Mouse (Mus musculus): Measurements from ENCODE around the gene Myo5a. TPM values are rescaled to one million over a fixed set of nuclear protein-coding genes. Genes with fewer than 3 reads are reported as not detected.

The Myo5a gene
- polyA plus RNA-seq, 1 experiment from 2014 or later, result 15.0 TPM

DNA sequence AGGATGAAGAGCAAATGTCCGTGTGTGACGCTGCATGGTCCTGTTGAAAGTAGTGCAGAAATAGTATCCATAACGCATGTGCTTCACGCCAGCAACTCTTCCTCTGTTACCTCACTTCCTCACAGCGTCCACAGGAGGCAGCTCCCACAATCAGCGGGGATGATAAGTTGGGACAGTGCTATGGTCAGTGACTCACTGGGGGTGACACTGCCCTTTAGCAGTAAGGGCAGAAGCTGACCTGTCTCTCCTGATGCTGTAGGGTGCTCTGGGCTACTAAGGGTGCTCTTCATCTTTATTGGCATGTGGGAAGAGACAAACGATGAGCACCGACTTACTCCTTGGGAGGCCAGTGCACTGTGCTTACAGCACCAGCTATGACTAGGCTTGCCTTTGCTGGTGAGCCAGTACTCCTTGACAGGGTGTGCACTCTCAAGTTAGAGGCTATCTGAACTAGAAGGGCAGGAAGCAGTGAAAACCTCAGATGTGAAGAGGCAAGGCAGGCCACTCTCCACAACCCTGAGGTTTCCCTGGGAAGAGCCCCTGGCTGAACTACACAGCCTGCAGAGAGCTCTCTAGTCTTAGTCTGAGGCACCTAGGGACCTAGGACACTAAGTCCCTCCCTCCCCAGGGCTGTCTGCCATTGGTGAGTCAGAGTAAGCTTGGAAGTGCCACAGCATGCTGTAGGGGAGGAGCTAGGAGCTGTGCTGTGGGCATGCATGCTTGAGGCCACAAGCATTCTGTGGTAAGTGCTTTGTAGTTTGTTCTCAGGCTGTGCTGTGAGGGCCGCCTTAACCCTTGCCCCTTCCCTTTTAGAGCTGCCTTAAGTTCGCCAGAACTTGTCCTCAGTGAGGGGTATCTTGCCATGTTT lies 150.8 kb downstream of the Myo5a start:
- no peak; the same call in 1 of the 2 replicates for ATAC-seq (replicated peaks; ENCODE audit: insufficient number of reproducible peaks, low FRiP score, low TSS enrichment)
- Histone ChIP-seq H3K4me3 (ENCODE audit: low read depth, low read length) (no peak overlapping the region), H3K9me3 (replicated peaks; ENCODE audit: control insufficient read depth, low read length) (no peaks in the 10 kb centered on the region), H3K9ac (ENCODE audit: low read depth, low read length) (no peak overlapping the region), H3K27ac (ENCODE audit: low read depth, low read length) (no peak overlapping the region), H3K4me1 (ENCODE audit: control insufficient read depth, insufficient read depth, low read length) (peaks cover 3% of the 10 kb centered on the region; the same call in 1 of the 2 replicates), H3K36me3 (ENCODE audit: control insufficient read depth, insufficient read depth, low read length) (no peaks in the 10 kb centered on the region), H3K27me3 (ENCODE audit: control insufficient read depth, insufficient read depth, low read length) (no peaks in the 10 kb centered on the region), H3K4me2 (no peak overlapping the region)
- WGBS (ENCODE audit: insufficient replicate concordance), result 46% methylated on average over 10 of the region's 10 CpGs

- Histone ChIP-seq H3K9me3 (replicated peaks; ENCODE audit: control insufficient read depth, low read length) (no peaks in the 10 kb centered on the region), H3K27ac (ENCODE audit: low read depth, low read length) (no peak within 1 kb of the TSS), H3K9ac (ENCODE audit: low read depth, low read length) (peak within 1 kb of the TSS; percentile 57), H3K4me3 (ENCODE audit: low read depth, low read length) (peak within 1 kb of the TSS; percentile 45), H3K36me3 (ENCODE audit: control insufficient read depth, insufficient read depth, low read length) (no peaks in the 10 kb centered on the region), H3K27me3 (ENCODE audit: control insufficient read depth, insufficient read depth, low read length) (peaks cover 29% of the 10 kb centered on the region), H3K4me1 (ENCODE audit: control insufficient read depth, insufficient read depth, low read length) (peaks cover 7% of the 10 kb centered on the region; the same call in 1 of the 2 replicates), H3K4me2 (peak within 1 kb of the TSS; percentile 75)
- no peak for ATAC-seq (replicated peaks; ENCODE audit: insufficient number of reproducible peaks, low FRiP score, low TSS enrichment)
- WGBS (ENCODE audit: insufficient replicate concordance), result 4% methylated on average over 48 of the region's 48 CpGs
Observed at GRCm38 (mm10) chr9:75231841-75232746, 161.3 kb downstream of the Myo5a start, which contains the start of gene Myo5c. Myo5c (plus strand) TSS chr9:75232020.

DNA sequence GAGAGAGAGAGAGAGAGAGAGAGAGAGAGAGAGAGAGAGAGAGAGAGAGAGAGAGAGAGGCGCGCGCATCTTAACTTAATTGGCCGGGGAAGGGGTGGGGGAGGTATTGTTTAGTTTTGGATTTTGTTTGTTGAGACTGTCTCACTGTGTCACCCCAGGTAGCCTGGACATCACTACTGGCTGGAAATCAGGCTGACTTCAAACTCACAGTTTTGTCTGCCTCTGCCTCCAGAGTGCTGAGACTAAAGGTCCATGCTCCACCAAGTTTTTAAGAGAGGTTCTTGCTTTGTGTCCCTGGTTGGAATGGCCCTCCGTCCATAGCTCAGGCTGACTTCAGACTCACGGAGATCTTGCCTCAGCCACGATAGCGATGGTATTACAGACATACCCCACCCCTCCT lies 162.0 kb downstream of the Myo5a start:
- Histone ChIP-seq H3K4me2 (no peak overlapping the region), H3K4me1 (ENCODE audit: control insufficient read depth, insufficient read depth, low read length) (peaks cover 7% of the 10 kb centered on the region; the same call in 1 of the 2 replicates), H3K4me3 (ENCODE audit: low read depth, low read length) (no peak overlapping the region), H3K9me3 (replicated peaks; ENCODE audit: control insufficient read depth, low read length) (no peaks in the 10 kb centered on the region), H3K36me3 (ENCODE audit: control insufficient read depth, insufficient read depth, low read length) (no peaks in the 10 kb centered on the region), H3K27ac (ENCODE audit: low read depth, low read length) (no peak overlapping the region), H3K27me3 (ENCODE audit: control insufficient read depth, insufficient read depth, low read length) (peaks cover 29% of the 10 kb centered on the region), H3K9ac (ENCODE audit: low read depth, low read length) (no peak overlapping the region)
- 31% methylated on average over 8 of the region's 8 CpGs for WGBS (ENCODE audit: insufficient replicate concordance)
- ATAC-seq (replicated peaks; ENCODE audit: insufficient number of reproducible peaks, low FRiP score, low TSS enrichment), result no peak

DNA sequence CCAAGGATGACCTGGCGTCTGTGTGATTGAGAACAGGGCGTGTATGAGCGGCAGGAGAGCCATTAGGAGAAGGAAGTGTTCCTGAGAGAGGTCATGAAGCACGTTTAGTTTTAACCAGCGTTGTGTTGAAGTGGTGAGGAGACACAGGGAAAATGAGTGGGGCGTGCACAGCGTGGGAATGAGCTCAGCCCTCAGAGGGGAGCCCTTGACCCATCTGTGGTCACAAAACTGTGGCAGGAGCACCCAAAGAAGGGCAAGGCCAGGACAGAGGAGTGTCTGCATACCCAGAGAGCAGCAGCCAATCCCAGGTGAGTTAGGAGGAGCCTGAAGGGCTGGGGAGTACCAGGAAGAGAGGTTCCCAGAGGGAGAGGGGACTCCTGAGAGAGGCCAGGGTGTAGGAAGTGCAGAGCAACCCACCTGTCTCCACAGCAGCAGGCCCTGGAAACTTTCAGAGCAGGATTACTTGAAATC lies 163.5 kb downstream of the Myo5a start:
- no peaks in the 10 kb centered on the region for H3K9me3 ChIP-seq (replicated peaks; ENCODE audit: control insufficient read depth, low read length)
- H3K36me3 ChIP-seq (ENCODE audit: control insufficient read depth, insufficient read depth, low read length), result no peaks in the 10 kb centered on the region
- ATAC-seq (replicated peaks; ENCODE audit: insufficient number of reproducible peaks, low FRiP score, low TSS enrichment), result no peak
- H3K4me3 ChIP-seq (ENCODE audit: low read depth, low read length), result no peak overlapping the region
- H3K27me3 ChIP-seq (ENCODE audit: control insufficient read depth, insufficient read depth, low read length), result peaks cover 29% of the 10 kb centered on the region
- H3K4me1 ChIP-seq (ENCODE audit: control insufficient read depth, insufficient read depth, low read length), result peaks cover 7% of the 10 kb centered on the region; the same call in 1 of the 2 replicates
- H3K27ac ChIP-seq (ENCODE audit: low read depth, low read length), result no peak overlapping the region
- no peak overlapping the region for H3K9ac ChIP-seq (ENCODE audit: low read depth, low read length)
- H3K4me2 ChIP-seq, result no peak overlapping the region
- WGBS (ENCODE audit: insufficient replicate concordance), result 26% methylated on average over 7 of the region's 7 CpGs

- Histone ChIP-seq H3K4me2 (no peak overlapping the region), H3K36me3 (ENCODE audit: control insufficient read depth, insufficient read depth, low read length) (no peaks in the 10 kb centered on the region), H3K4me1 (ENCODE audit: control insufficient read depth, insufficient read depth, low read length) (peaks cover 7% of the 10 kb centered on the region; the same call in 1 of the 2 replicates), H3K9me3 (replicated peaks; ENCODE audit: control insufficient read depth, low read length) (no peaks in the 10 kb centered on the region), H3K4me3 (ENCODE audit: low read depth, low read length) (no peak overlapping the region), H3K27me3 (ENCODE audit: control insufficient read depth, insufficient read depth, low read length) (peaks cover 29% of the 10 kb centered on the region), H3K27ac (ENCODE audit: low read depth, low read length) (no peak overlapping the region), H3K9ac (ENCODE audit: low read depth, low read length) (no peak overlapping the region)
- ATAC-seq (replicated peaks; ENCODE audit: insufficient number of reproducible peaks, low FRiP score, low TSS enrichment), result no peak
- WGBS (ENCODE audit: insufficient replicate concordance), result 62% methylated on average over 12 of the region's 12 CpGs
Observed at GRCm38 (mm10) chr9:75234983-75235627, 164.3 kb downstream of the Myo5a start.

DNA sequence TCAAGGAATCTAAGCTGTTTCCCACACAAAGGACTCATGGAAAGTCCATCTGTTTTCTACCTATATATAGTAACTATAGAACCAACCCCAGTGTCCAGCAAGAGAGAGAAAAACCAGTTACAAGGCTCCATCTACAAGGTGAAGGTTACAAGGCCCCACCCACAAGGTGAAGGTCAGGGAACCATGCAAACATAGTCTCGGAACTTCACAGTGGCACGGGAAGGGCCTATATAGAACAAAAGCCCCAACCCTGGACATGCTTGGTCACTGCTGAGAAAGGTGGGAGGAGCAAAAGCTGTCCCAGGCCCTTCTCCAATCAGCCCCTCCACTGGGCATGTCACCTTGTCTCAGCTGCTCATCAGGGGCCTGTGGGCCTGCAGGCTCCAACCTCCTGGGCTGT lies 164.9 kb downstream of the Myo5a start:
- 70% methylated on average over 2 of the region's 2 CpGs for WGBS (ENCODE audit: insufficient replicate concordance)
- no peaks in the 10 kb centered on the region for H3K9me3 ChIP-seq (replicated peaks; ENCODE audit: control insufficient read depth, low read length)
- no peaks in the 10 kb centered on the region for H3K36me3 ChIP-seq (ENCODE audit: control insufficient read depth, insufficient read depth, low read length)
- peaks cover 26% of the 10 kb centered on the region for H3K27me3 ChIP-seq (ENCODE audit: control insufficient read depth, insufficient read depth, low read length)
- peaks cover 7% of the 10 kb centered on the region; the same call in 1 of the 2 replicates for H3K4me1 ChIP-seq (ENCODE audit: control insufficient read depth, insufficient read depth, low read length)
- H3K4me3 ChIP-seq (ENCODE audit: low read depth, low read length), result no peak overlapping the region
- H3K9ac ChIP-seq (ENCODE audit: low read depth, low read length), result no peak overlapping the region
- no peak overlapping the region for H3K4me2 ChIP-seq
- no peak for ATAC-seq (replicated peaks; ENCODE audit: insufficient number of reproducible peaks, low FRiP score, low TSS enrichment)
- no peak overlapping the region for H3K27ac ChIP-seq (ENCODE audit: low read depth, low read length)

DNA sequence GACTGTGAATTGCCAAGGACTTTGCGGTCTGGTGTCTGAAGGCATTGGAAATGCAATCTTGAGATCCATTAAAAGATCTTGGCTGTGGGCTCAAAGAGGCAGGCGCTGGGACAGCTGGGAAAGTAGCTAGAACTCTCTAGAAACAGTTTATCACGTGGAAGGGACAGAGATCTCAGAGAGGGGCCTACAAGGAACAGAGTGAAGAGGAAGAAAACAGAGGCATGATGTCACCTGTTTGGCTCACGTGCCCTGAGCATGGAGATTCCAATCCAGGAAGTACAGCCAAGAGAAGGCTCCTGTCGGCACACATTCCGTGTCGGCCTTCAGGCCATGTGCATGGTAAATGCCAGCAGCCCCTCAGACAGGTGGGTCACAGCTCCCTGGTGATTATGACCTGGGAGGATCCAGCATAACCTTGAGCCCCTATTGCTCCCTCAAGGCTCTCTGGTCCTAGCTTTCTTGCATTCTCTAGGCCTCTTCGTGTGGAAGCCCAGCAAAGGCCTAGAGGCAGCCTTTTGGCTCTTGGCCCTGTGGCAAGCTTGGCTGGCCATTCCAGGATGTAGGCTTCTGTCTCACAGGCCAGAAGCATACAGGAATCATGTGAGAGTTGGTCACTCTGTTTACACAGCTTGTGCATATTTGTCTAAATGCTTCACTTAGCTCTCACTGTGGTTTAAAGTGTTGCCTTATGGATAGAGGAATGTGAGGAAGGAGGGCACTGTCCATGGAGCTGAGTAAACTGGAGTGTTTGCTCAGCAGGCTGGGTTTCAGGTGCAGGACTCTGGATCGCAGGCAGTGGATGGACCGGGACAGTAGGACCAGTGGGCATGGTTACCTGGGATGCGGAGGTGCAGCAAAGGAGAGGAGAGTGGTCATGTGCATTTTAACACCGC lies 165.8 kb downstream of the Myo5a start:
- H3K27me3 ChIP-seq (ENCODE audit: control insufficient read depth, insufficient read depth, low read length), result peaks cover 17% of the 10 kb centered on the region
- no peaks in the 10 kb centered on the region for H3K9me3 ChIP-seq (replicated peaks; ENCODE audit: control insufficient read depth, low read length)
- no peak overlapping the region for H3K9ac ChIP-seq (ENCODE audit: low read depth, low read length)
- H3K4me3 ChIP-seq (ENCODE audit: low read depth, low read length), result no peak overlapping the region
- H3K4me2 ChIP-seq, result no peak overlapping the region
- H3K36me3 ChIP-seq (ENCODE audit: control insufficient read depth, insufficient read depth, low read length), result no peaks in the 10 kb centered on the region
- peaks cover 7% of the 10 kb centered on the region; the same call in 1 of the 2 replicates for H3K4me1 ChIP-seq (ENCODE audit: control insufficient read depth, insufficient read depth, low read length)
- ATAC-seq (replicated peaks; ENCODE audit: insufficient number of reproducible peaks, low FRiP score, low TSS enrichment), result no peak
- 79% methylated on average over 12 of the region's 12 CpGs for WGBS (ENCODE audit: insufficient replicate concordance)
- no peak overlapping the region for H3K27ac ChIP-seq (ENCODE audit: low read depth, low read length)

All from heart, embryonic 11.5 days (tissue).